Mouse (Mus musculus) midbrain, embryonic 10.5 days (tissue): ENCODE measurements around the gene Enah. TPM values are rescaled to one million over a fixed set of nuclear protein-coding genes. Genes with fewer than 3 reads are reported as not detected.

Experiments used
- polyA plus RNA-seq: library from polyadenylated mRNA; unstranded; fragments of >200 nt; fragmentation: Nextera tagmentation; extraction: Ambion mirVana; gene quantifications from 2 replicates; pipeline ENCODE4 v1.2.1, GENCODE M21; 2016

The Enah gene
- polyA plus RNA-seq, 1 experiment from 2014 or later = 23.2 TPM

Other genes with a start within 250 kb of the Enah start
- 216 and 218 TPM in 2 replicates for gene Lbr, start 176.9 kb downstream of the Enah start, polyA plus RNA-seq
- gene Srp9, start 104.7 kb upstream of the Enah start, polyA plus RNA-seq = 156 and 165 TPM in 2 replicates
- gene Vmn1r1, start 144.5 kb upstream of the Enah start, polyA plus RNA-seq = not detected in 2 replicates